Mouse (Mus musculus): ENCODE measurements around the gene Hectd4.

Gene Hectd4

GRCm38 (mm10) chr5:121398965-121399462 is 179.0 kb downstream of the Hectd4 start:
- DNase-seq = no peak

- DNase-seq = no peak
Measured at GRCm38 (mm10) chr5:121399540-121399939, 179.5 kb downstream of the Hectd4 start.

GRCm38 (mm10) chr5:121400064-121400463 is 180.0 kb downstream of the Hectd4 start:
- DNase-seq = no peak

- no peak for DNase-seq
Measured at GRCm38 (mm10) chr5:121400849-121401248, 180.8 kb downstream of the Hectd4 start.

- no peak for DNase-seq
Measured at GRCm38 (mm10) chr5:121407856-121408255, 187.8 kb downstream of the Hectd4 start.

- no peak for DNase-seq
Measured at GRCm38 (mm10) chr5:121410975-121411374, 191.0 kb downstream of the Hectd4 start.
